Mouse (Mus musculus) left cerebral cortex, postnatal 25 days (tissue): Measurements from ENCODE around the gene Hist1h4b. TPM values are rescaled to one million over a fixed set of nuclear protein-coding genes. Genes with fewer than 3 reads are reported as not detected.

ENCODE experiments used
- DNase-seq, 2 experiments: peaks; one replicate each; pipeline ENCODE4 v3.0.0; 2022; ENCODE audit warnings: low spot score in 2 of 2, mixed read lengths in 1 of 2
- intact Hi-C: fragments of 180-260 bp; cut with DNase I; formaldehyde crosslinking; loops from one replicate; pipeline ENCODE4 v1.15.1; 2025
- total RNA-seq, 2 experiments: library from RNA; stranded (reverse); gene quantifications; 2 replicates each; pipeline ENCODE4 v1.2.3; 2021

Hist1h4b gene
- total RNA-seq, 2 experiments from 2014 or later: 87.5 to 89.8 TPM

GRCm38 (mm10) chr13:23752067-23752741, 4.6 kb upstream of the Hist1h4b start, which contains the start of gene Hist1h3b:
Gene Hist1h3b, plus strand, starts transcription at chr13:23752267.
- peak; percentile 94 to 98 for DNase-seq
- intact Hi-C loops: loop anchor here (10.0 kb wide), 1 partner anchor 1967 kb away; the partner anchor contains the start of genes Hist1h1b, Hist1h2an, Hist1h2bp and Hist1h3i

- no peak for DNase-seq
- intact Hi-C loops: loop anchor here (10.0 kb wide), 1 partner anchor 1968 kb away; the partner anchor contains the start of genes Hist1h1b, Hist1h2an, Hist1h2bp and Hist1h3i
These were observed 4.1 kb upstream of the Hist1h4b start for GRCm38 (mm10) chr13:23752742-23753172.

- intact Hi-C loops: loop anchor here (10.0 kb wide), 1 partner anchor 1969 kb away; the partner anchor contains the start of genes Hist1h1b, Hist1h2an, Hist1h2bp and Hist1h3i
- DNase-seq: no peak
These were observed 3.3 kb upstream of the Hist1h4b start for GRCm38 (mm10) chr13:23753314-23754078.

- DNase-seq: no peak
- intact Hi-C loops: loop anchor here (5.0 to 10.0 kb wide), 3 partner anchors 178 to 1970 kb away; partner anchors contain the start of genes Hist1h1b, Hist1h2ag, Hist1h2an and Hist1h2bj
These were observed 1.8 kb upstream of the Hist1h4b start for GRCm38 (mm10) chr13:23755000-23755399.

- no peak for DNase-seq
- intact Hi-C loops: loop anchor here (5.0 to 10.0 kb wide), 3 partner anchors 180 to 1972 kb away; partner anchors contain the start of genes Hist1h1b, Hist1h2ag, Hist1h2an and Hist1h2bj
These were observed 479 bp downstream of the Hist1h4b start for GRCm38 (mm10) chr13:23757211-23757773.

- no peak for DNase-seq
- intact Hi-C loops: loop anchor here (5.0 to 10.0 kb wide), 3 partner anchors 181 to 1973 kb away; partner anchors contain the start of genes Hist1h1b, Hist1h2ag, Hist1h2an and Hist1h2bj
These were observed 1.1 kb downstream of the Hist1h4b start for GRCm38 (mm10) chr13:23757921-23758320.

GRCm38 (mm10) chr13:23759251-23759771, 2.5 kb downstream of the Hist1h4b start:
- intact Hi-C loops: loop anchor here (5.0 to 10.0 kb wide), 3 partner anchors 182 to 1975 kb away; partner anchors contain the start of genes Hist1h1b, Hist1h2ag, Hist1h2an and Hist1h2bj
- DNase-seq: no peak

GRCm38 (mm10) chr13:23759916-23760239, 3.1 kb downstream of the Hist1h4b start:
- DNase-seq: no peak
- intact Hi-C loops: loop anchor here (5.0 to 10.0 kb wide), 4 partner anchors 183 to 1975 kb away; partner anchors contain the start of genes Hist1h1b, Hist1h2ag, Hist1h2an and Hist1h2bj

- peak in 1 of 2 experiments; percentile 30 for DNase-seq
- intact Hi-C loops: loop anchor here (10.0 kb wide), 1 partner anchor 326 kb away; no protein-coding TSS in a partner anchor
These were observed 3.6 kb downstream of the Hist1h4b start for GRCm38 (mm10) chr13:23760240-23760971.

- intact Hi-C loops: loop anchor here (10.0 kb wide), 1 partner anchor 326 kb away; no protein-coding TSS in a partner anchor
These were observed 4.4 kb downstream of the Hist1h4b start, which contains the start of gene Hist1h4a for GRCm38 (mm10) chr13:23760972-23761864. Gene Hist1h4a, minus strand, starts transcription at chr13:23761230.

GRCm38 (mm10) chr13:23761871-23762821, 5.3 kb downstream of the Hist1h4b start, which contains the start of gene Hist1h3a:
Gene Hist1h3a, minus strand, starts transcription at chr13:23762386.
- peak; percentile 79 to 90 for DNase-seq
- intact Hi-C loops: loop anchor here (10.0 kb wide), 1 partner anchor 327 kb away; no protein-coding TSS in a partner anchor

More at GRCm38 (mm10) chr13:23760972-23761864, 4.4 kb downstream of the Hist1h4b start, which contains the start of gene Hist1h4a:
- DNase-seq: peak; percentile 98 to 99

GRCm38 (mm10) chr13:23763242-23763585, 6.4 kb downstream of the Hist1h4b start:
- intact Hi-C loops: loop anchor here (10.0 kb wide), 1 partner anchor 328 kb away; no protein-coding TSS in a partner anchor
- DNase-seq: no peak

- peak; percentile 84 to 92 for DNase-seq
- intact Hi-C loops: loop anchor here (10.0 kb wide), 1 partner anchor 329 kb away; no protein-coding TSS in a partner anchor
These were observed 6.9 kb downstream of the Hist1h4b start, which contains the start of gene Hist1h1a for GRCm38 (mm10) chr13:23763586-23764323. Gene Hist1h1a, plus strand, starts transcription at chr13:23763666.

- intact Hi-C loops: loop anchor here (10.0 kb wide), 1 partner anchor 330 kb away; no protein-coding TSS in a partner anchor
- DNase-seq: no peak
These were observed 7.7 kb downstream of the Hist1h4b start for GRCm38 (mm10) chr13:23764324-23765171.
